In genomic region chr16:40080224-40080623, GRCm38 (mm10) we compare ENCODE assay signal across 11 mouse cellular contexts.
DNase-seq lines count a peak whose midpoint lies in the region; ATAC-seq lines count a peak whose summit lies in the region.
"Had no signal": no experiment of that assay in that cellular context is flagged by ENCODE, and none has a peak within 500 bp of the region (broad histone marks: within the 10 kb centered on the region; RNA-seq: fewer than 3 reads in every experiment).

No protein-coding gene starts in this region.

- ATAC-seq in inflammation-experienced regulatory T-cells, adult 6 months, result no peak
- ATAC-seq: CD4-positive, CD25-positive, alpha-beta regulatory T cell, adult 4 months had no signal

- intact Hi-C loops in left cerebral cortex, postnatal 36 days (cut with DNase I), result no loop called here
- intact Hi-C loops in heart, postnatal 10 days (cut with DNase I), result no loop called here

- DNase-seq in cerebellum, postnatal 14 days, result peak; percentile 34 to 58
- no peak for DNase-seq in cerebellum, adult 9-11 months
- peak; percentile 15 for DNase-seq in left cerebral cortex, adult 11 months (ENCODE audit: low spot score)
- no peak for DNase-seq in left cerebral cortex, postnatal 36 days (ENCODE audit: low spot score in 2 of 2)
- peak; percentile 4 for DNase-seq in ES-CJ7 (ENCODE audit: low read depth, low spot score)
- DNase-seq in forelimb bud, embryonic 11.5 days (ENCODE audit: low read depth, low spot score), result peak; percentile 14
- DNase-seq in heart, postnatal 10 days, result no peak
- DNase-seq: cerebellum, adult 18-20 months; kidney, adult 11 months had no signal

Comparison
In these comparisons a context has a peak if more than half of its experiments do, and no peak if none do; other contexts are left out.
1. DNase-seq: peak in cerebellum, postnatal 14 days (2 of 2), left cerebral cortex, adult 11 months (single experiment), ES-CJ7 (single experiment) and forelimb bud, embryonic 11.5 days (single experiment); none in cerebellum, adult 9-11 months (single experiment), left cerebral cortex, postnatal 36 days (0 of 2) and heart, postnatal 10 days (0 of 2).